Mouse (Mus musculus) CD8-positive naive resting alpha-beta T cell, adult 2 months (primary cell): ENCODE results near the gene Osm.
A peak's percentile ranks its signal among the peaks of the same experiment; 100 is the strongest.

Experiments
- DNase-seq, 2 experiments: peaks; one replicate each; pipeline ENCODE4 v3.0.0; 2022; ENCODE audit warnings: low read depth in 2 of 2, low spot score in 2 of 2

The Osm gene

GRCm38 (mm10) chr11:4215061-4215460, 21.2 kb upstream of the Osm start:
- DNase-seq, result no peak

- DNase-seq, result no peak
Observed at GRCm38 (mm10) chr11:4216248-4217000, 19.8 kb upstream of the Osm start.

- DNase-seq, result peak; percentile 74 to 84
Observed at GRCm38 (mm10) chr11:4217914-4218629, 18.1 kb upstream of the Osm start, which contains the start of gene Castor1. TSS of gene Castor1 (plus strand) at chr11:4218225.

GRCm38 (mm10) chr11:4218637-4219036, 17.6 kb upstream of the Osm start:
- no peak for DNase-seq

- DNase-seq, result no peak
Observed at GRCm38 (mm10) chr11:4219317-4219751, 16.9 kb upstream of the Osm start.

- no peak for DNase-seq
Observed at GRCm38 (mm10) chr11:4219908-4220307, 16.3 kb upstream of the Osm start.

GRCm38 (mm10) chr11:4220443-4221400, 15.5 kb upstream of the Osm start:
- peak; percentile 83 to 87 for DNase-seq

GRCm38 (mm10) chr11:4222046-4222950, 13.9 kb upstream of the Osm start:
- DNase-seq, result no peak

- no peak for DNase-seq
Observed at GRCm38 (mm10) chr11:4223393-4224188, 12.6 kb upstream of the Osm start.

GRCm38 (mm10) chr11:4224223-4224622, 12.0 kb upstream of the Osm start:
- no peak for DNase-seq

GRCm38 (mm10) chr11:4226569-4227325, 9.5 kb upstream of the Osm start:
- no peak for DNase-seq

- no peak for DNase-seq
Observed at GRCm38 (mm10) chr11:4228463-4228862, 7.8 kb upstream of the Osm start.

GRCm38 (mm10) chr11:4229841-4230240, 6.4 kb upstream of the Osm start:
- DNase-seq, result no peak

- no peak for DNase-seq
Observed at GRCm38 (mm10) chr11:4231435-4231834, 4.8 kb upstream of the Osm start.

- no peak for DNase-seq
Observed at GRCm38 (mm10) chr11:4232644-4233043, 3.6 kb upstream of the Osm start.

GRCm38 (mm10) chr11:4235052-4235655, 1.1 kb upstream of the Osm start:
- no peak for DNase-seq

- no peak for DNase-seq
Observed at GRCm38 (mm10) chr11:4236546-4237067, 387 bp downstream of the Osm start.

GRCm38 (mm10) chr11:4237389-4237912, 1.2 kb downstream of the Osm start:
- peak; percentile 60 to 71 for DNase-seq
